Mouse (Mus musculus): Measurements from ENCODE around the gene Scrt2. TPM values are rescaled to one million over a fixed set of nuclear protein-coding genes. Genes with fewer than 3 reads are reported as not detected.

The Scrt2 gene
- 0.08 TPM in 1 of 2 replicates, not detected in the other for polyA plus RNA-seq (2016; fragmentation: Nextera tagmentation; extraction: Ambion mirVana)

DNA sequence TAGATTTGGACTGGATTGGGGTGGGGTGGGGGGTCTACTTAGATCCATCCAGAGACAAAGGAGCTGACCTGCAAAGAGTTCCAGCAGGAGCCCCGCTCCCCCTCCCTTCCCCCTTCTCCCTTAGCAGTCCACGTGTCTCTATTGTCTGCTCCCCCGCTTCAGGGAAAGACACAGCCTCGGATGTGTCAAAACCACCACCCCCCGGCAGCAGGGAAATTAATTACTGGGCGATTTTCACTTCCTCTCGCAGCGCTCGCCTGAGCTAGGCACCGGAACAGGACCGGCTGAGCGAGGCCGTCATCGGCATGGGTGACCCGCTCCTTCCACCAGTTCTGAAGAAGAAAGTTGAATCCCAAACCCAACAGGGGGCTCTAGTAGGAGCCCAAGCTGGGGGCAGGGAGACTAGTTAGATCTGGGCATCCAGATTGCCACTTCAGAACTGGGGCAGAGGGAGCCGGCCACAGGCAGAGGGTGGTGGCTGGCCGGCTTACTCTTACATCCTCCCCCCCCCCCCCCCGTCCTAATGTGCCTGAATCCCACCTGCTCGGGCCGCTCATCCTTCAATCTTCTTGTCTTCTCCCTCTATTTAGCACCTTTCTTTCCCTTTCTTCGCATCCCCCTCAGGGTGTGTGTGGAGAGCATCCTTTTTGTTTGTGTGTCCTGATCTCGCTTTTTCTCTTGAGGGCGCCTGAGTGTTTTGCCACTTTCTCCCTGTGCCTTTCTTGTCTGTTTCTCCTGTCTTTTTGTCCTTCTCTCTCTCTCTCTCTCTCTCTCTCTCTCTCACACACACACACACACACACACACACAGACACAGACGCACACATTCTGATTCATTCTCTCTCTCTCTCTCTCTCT is at the start of gene Scrt2:
Scrt2 (plus strand) TSS at position 845 of the 857 bp plus-strand sequence.
- Histone ChIP-seq H3K4me1 (replicated peaks) (peaks cover 17% of the 10 kb centered on the region), H3K4me3 (peak within 1 kb of the TSS; percentile 44), H3K36me3 (no peaks in the 10 kb centered on the region), H3K9me3 (replicated peaks) (no peaks in the 10 kb centered on the region), H3K9ac (no peak within 1 kb of the TSS), H3K27me3 (replicated peaks) (peaks cover 95% of the 10 kb centered on the region), H3K27ac (ENCODE audit: poor library complexity, severe bottlenecking) (no peak within 1 kb of the TSS), H3K4me2 (peak within 1 kb of the TSS; percentile 74)
- 2% methylated on average over 23 of the region's 24 CpGs for WGBS
- ATAC-seq (ENCODE audit: insufficient number of reproducible peaks, low FRiP score), result no peak

DNA sequence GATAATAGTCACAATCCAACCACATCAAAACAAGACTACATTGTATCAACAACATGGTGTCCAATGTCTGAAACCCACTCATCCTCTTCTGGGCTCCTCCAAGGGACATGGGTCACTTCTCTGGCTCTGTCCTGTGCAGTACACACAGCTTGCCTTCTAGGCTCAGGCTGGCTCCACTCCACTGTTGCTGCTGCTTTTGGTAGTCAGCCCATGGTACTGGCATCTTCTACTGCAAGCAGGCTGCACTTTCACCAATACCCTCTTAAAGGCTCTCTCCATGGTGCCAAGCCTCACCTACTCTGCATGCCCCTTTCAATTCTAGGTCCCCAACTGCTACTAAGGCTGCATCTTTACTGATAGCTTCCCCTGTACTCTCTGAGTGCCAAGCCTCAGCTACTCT is 41.2 kb upstream of the Scrt2 start:
- H3K36me3 ChIP-seq, result no peaks in the 10 kb centered on the region
- peaks cover 60% of the 10 kb centered on the region for H3K27me3 ChIP-seq (replicated peaks)
- H3K27ac ChIP-seq (ENCODE audit: poor library complexity, severe bottlenecking), result no peak overlapping the region
- no peak overlapping the region for H3K4me3 ChIP-seq
- ATAC-seq (ENCODE audit: insufficient number of reproducible peaks, low FRiP score), result no peak
- H3K4me1 ChIP-seq (replicated peaks), result no peaks in the 10 kb centered on the region
- H3K9me3 ChIP-seq (replicated peaks), result no peaks in the 10 kb centered on the region
- no peak overlapping the region for H3K9ac ChIP-seq
- no peak overlapping the region for H3K4me2 ChIP-seq

DNA sequence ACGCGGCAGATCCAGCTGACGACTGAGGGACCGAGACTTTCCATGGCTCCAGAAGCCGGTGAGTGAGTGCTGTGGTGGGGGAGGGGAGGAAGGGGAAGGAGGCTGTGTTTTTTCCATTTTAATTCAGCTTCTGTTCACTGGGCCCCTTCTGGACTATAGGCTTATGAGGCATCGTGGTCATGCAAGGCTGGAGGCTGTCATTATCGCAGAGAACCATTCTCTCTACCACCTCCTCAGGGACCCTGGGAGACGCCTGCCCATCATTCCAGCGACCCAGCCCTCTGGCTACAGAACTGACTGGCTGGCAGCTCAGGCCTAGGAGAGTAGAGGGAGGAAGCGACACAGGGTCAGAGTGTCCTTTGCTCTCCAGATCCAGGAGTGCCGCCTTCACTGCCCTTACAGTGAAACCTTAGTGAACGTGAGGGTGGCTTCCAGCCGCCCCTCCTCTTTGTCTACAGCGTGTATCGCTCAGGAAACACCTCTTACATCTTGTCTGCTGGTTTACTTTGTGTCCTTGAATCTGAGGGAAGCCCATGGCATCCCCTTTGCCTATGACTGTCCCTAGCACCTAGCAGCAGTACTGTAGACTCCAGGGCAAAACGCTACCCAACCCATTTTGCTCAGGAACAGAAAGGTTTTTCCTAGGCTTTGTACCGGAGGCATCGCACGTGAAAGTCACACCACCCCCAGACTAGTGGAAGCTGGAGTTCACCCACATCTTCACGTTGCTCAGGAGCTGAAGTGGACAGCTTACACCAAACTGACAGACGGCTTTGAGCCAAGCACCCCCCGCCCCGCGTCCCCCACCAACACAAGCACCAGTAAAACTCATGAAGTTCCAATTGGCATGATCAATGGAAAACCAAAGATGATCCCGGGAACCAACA is 34.0 kb upstream of the Scrt2 start:
- no peak overlapping the region for H3K27ac ChIP-seq (ENCODE audit: poor library complexity, severe bottlenecking)
- no peak overlapping the region for H3K9ac ChIP-seq
- H3K4me2 ChIP-seq, result peak overlapping the region; percentile 99
- H3K36me3 ChIP-seq, result no peaks in the 10 kb centered on the region
- H3K4me3 ChIP-seq, result no peak overlapping the region
- H3K4me1 ChIP-seq (replicated peaks), result peaks cover 30% of the 10 kb centered on the region
- H3K27me3 ChIP-seq (replicated peaks), result peaks cover 92% of the 10 kb centered on the region
- no peaks in the 10 kb centered on the region for H3K9me3 ChIP-seq (replicated peaks)
- WGBS, result 2% methylated on average over 25 of the region's 25 CpGs
- no peak for ATAC-seq (ENCODE audit: insufficient number of reproducible peaks, low FRiP score)

DNA sequence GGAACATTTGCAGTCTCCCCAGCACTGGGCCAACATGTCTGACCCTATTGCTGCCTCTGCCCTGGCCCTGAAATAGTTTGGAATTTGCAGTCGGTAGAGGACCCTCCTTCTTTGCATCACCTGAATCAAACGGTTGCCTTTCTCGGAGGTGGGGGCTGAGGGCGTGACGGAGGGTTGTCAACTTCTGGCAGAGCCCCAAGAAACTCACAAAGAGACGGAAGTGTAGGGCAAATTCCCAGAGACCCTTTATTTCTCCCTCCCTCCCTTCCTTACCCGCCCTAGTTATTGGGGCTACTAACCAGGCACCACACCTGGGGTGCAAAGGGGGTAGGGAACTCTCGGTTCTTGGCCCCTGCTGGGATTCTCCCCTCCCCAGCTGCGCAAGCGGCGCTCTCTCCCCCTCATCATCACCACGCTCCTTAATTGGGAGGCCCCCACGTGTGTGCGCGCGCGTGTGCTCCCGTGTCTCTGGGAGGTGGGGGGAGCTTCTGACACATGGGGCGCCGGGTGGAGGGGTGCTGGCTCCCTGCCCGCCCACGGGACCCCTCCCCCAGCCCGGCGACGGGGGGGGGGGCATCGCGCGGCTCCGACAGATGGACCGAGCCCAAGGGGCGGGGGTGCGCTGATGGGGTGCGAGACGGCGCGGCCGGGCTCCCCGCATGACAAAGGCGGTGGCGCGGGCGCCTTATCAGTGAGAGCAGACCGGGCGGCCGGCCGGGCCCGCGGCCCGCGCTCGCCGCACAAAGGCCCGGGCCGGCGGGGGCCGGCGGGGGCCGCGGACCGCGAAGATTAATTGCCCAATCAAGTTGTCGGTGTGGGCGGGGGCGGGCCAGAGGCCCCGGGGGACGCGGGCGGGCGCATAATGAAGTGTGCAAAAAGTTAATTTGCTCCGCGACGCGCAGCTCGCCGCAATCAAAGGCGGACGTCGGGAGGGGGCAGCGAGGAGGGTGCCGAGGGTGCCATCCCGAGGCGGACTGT is 33.0 kb upstream of the Scrt2 start:
- Histone ChIP-seq H3K9ac (peak overlapping the region; percentile 47), H3K36me3 (no peaks in the 10 kb centered on the region), H3K9me3 (replicated peaks) (no peaks in the 10 kb centered on the region), H3K27me3 (replicated peaks) (peaks cover 96% of the 10 kb centered on the region), H3K4me3 (peak overlapping the region; percentile 56), H3K4me2 (peak overlapping the region; percentile 99), H3K27ac (ENCODE audit: poor library complexity, severe bottlenecking) (no peak overlapping the region), H3K4me1 (replicated peaks) (peaks cover 30% of the 10 kb centered on the region)
- 0 out of 2 replicates have a peak, but pooled peaks have one; percentile 20 for ATAC-seq (ENCODE audit: insufficient number of reproducible peaks, low FRiP score)
- WGBS, result under 1% methylated on average over 78 of the region's 82 CpGs

DNA sequence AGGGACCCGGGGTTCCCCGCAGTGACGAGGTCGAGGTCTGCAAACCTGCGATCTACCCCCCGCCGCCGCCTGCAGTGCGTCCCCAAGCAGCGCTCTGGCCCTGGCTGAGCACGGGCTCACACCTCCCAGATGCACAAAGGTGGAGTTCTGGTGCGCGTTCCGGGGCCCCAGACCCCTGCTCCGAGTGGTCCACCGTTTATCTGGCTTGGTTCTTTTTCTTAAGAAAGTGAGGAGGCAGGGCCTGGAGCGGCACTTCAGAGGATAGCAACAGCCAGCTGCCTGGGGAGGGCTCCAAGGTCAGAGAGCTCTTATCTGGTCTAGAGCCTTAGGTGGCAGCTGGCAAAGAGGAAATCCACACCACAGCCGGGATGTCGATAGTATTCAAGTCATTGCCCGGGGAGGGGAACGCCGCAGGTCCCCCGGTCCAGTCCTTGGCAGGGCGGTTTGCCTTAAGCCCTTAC is 32.3 kb upstream of the Scrt2 start:
- Histone ChIP-seq H3K27ac (ENCODE audit: poor library complexity, severe bottlenecking) (no peak overlapping the region), H3K4me2 (peak overlapping the region; percentile 99), H3K4me3 (peak overlapping the region; percentile 56), H3K36me3 (no peaks in the 10 kb centered on the region), H3K9ac (peak overlapping the region; percentile 47; the same call in 1 of the 2 replicates), H3K27me3 (replicated peaks) (peaks cover 96% of the 10 kb centered on the region), H3K4me1 (replicated peaks) (peaks cover 30% of the 10 kb centered on the region), H3K9me3 (replicated peaks) (no peaks in the 10 kb centered on the region)
- WGBS, result 1% methylated on average over 24 of the region's 24 CpGs
- ATAC-seq (ENCODE audit: insufficient number of reproducible peaks, low FRiP score), result 0 out of 2 replicates have a peak, but pooled peaks have one; percentile 10

DNA sequence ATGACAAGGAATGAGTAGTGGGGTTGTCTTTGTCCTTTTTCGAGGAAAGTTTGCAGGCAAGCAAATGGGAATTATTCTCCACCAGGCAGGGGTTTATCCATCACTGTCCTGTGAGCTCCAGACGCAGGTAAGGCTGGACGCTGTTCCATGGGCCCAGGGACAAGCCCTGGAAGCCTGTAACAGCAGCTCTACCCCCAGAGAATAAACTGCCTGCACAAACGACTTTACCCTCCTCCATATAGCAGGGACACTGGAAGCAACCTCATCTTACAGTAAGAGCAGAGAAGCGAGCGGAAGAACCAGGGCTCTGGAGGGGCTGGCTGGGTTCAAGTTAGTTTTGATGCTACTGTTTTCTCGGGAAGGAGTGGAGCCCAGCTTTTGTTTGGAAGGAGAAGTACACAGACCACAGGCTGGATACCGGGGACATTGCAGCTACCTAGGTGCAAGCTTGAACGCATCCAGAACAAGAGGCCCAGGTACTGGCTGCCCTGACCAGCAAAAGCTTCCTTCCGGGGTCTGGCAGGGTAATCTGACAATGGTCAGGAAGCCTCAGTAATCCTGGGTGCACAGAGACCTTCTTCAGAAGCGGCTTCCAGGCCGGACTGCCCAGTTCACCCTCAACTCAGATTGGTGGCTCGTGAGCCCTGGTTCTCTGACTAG is 31.6 kb upstream of the Scrt2 start:
- Histone ChIP-seq H3K4me2 (peak overlapping the region; percentile 99), H3K9ac (no peak overlapping the region), H3K4me3 (peak overlapping the region; percentile 56; the same call in 1 of the 2 replicates), H3K4me1 (replicated peaks) (peaks cover 30% of the 10 kb centered on the region), H3K27me3 (replicated peaks) (peaks cover 96% of the 10 kb centered on the region), H3K9me3 (replicated peaks) (no peaks in the 10 kb centered on the region), H3K27ac (ENCODE audit: poor library complexity, severe bottlenecking) (no peak overlapping the region), H3K36me3 (no peaks in the 10 kb centered on the region)
- no peak for ATAC-seq (ENCODE audit: insufficient number of reproducible peaks, low FRiP score)
- WGBS, result 3% methylated on average over 13 of the region's 13 CpGs

DNA sequence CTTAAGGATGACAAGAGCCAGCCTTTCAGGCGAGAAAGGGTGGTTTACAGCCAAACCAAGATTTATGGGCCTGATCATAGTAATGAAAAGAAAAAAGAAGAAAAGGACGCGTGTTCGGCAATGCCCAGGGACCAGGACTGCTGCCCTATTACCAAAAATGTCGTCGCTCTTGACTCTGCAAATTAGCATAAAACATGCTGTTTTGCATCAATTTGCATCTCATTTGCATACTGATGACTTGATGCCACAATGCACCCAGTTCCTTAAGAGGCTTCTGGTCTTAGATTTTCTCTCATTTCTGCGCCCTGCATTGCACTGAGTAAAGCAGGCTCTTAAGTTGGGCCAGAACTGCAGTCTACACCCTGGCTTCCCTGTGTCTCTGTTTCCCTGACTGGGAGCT is 31.0 kb upstream of the Scrt2 start:
- peaks cover 30% of the 10 kb centered on the region for H3K4me1 ChIP-seq (replicated peaks)
- 8% methylated on average over 7 of the region's 7 CpGs for WGBS
- H3K9me3 ChIP-seq (replicated peaks), result no peaks in the 10 kb centered on the region
- H3K36me3 ChIP-seq, result no peaks in the 10 kb centered on the region
- no peak overlapping the region for H3K9ac ChIP-seq
- no peak overlapping the region for H3K27ac ChIP-seq (ENCODE audit: poor library complexity, severe bottlenecking)
- H3K27me3 ChIP-seq (replicated peaks), result peaks cover 95% of the 10 kb centered on the region
- H3K4me2 ChIP-seq, result no peak overlapping the region
- no peak overlapping the region for H3K4me3 ChIP-seq
- no peak for ATAC-seq (ENCODE audit: insufficient number of reproducible peaks, low FRiP score)

DNA sequence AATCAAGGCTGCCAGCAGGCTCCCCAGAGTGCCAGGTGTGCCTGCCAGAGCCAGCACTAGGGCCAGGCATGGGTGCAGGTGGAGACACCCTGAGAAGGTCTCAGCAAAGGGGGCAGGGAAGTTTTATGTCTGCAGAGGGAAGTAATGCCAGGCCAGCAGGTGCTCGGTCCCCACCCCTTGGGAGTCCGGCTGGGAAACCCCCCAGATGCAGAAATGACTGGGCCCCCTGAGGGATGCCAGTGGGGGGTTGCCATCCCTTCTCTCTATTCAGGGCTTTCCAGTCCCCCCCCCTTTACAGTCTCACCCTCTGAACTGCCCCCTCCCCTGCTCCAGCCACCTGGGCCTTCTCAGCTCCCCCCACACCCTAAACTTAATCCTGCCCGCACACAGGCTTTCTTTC is 29.3 kb upstream of the Scrt2 start:
- ATAC-seq (ENCODE audit: insufficient number of reproducible peaks, low FRiP score), result no peak
- no peaks in the 10 kb centered on the region for H3K9me3 ChIP-seq (replicated peaks)
- 59% methylated on average over 3 of the region's 3 CpGs for WGBS
- H3K4me1 ChIP-seq (replicated peaks), result peaks cover 30% of the 10 kb centered on the region
- H3K9ac ChIP-seq, result no peak overlapping the region
- no peak overlapping the region for H3K4me3 ChIP-seq
- H3K4me2 ChIP-seq, result no peak overlapping the region
- H3K36me3 ChIP-seq, result no peaks in the 10 kb centered on the region
- H3K27ac ChIP-seq (ENCODE audit: poor library complexity, severe bottlenecking), result no peak overlapping the region
- H3K27me3 ChIP-seq (replicated peaks), result peaks cover 99% of the 10 kb centered on the region

DNA sequence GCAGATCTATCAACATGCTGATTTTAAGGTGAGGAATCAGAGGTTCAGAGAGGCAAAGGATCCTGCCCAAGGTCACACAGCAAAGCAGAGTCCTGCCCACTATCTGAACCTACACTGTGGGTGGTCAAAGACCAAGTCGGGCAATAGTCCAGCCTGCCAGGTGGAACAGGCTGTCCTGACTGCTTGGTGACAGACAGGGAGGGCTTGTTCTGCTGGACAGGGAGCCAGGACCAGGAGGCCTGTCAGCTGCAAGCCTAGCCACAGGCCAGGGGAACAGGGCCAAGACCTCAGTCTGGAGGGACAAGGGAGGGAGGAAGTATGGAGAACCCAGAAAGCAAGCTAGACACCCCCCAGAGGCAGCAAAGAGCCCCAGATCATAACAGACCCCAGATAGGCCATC is 25.9 kb upstream of the Scrt2 start:
- H3K27me3 ChIP-seq (replicated peaks), result peaks cover 81% of the 10 kb centered on the region
- no peak overlapping the region for H3K4me2 ChIP-seq
- WGBS, result 40% methylated on average over 1 of the region's 1 CpGs
- H3K9ac ChIP-seq, result no peak overlapping the region
- ATAC-seq (ENCODE audit: insufficient number of reproducible peaks, low FRiP score), result no peak
- H3K27ac ChIP-seq (ENCODE audit: poor library complexity, severe bottlenecking), result no peak overlapping the region
- H3K36me3 ChIP-seq, result no peaks in the 10 kb centered on the region
- H3K9me3 ChIP-seq (replicated peaks), result no peaks in the 10 kb centered on the region
- H3K4me3 ChIP-seq, result no peak overlapping the region
- no peaks in the 10 kb centered on the region for H3K4me1 ChIP-seq (replicated peaks)

Measured in heart, embryonic 12.5 days (tissue).